Mouse (Mus musculus): ENCODE results near the gene AC131692.1.
A peak's percentile ranks its signal among the peaks of the same experiment; 100 is the strongest.

Gene AC131692.1

DNA sequence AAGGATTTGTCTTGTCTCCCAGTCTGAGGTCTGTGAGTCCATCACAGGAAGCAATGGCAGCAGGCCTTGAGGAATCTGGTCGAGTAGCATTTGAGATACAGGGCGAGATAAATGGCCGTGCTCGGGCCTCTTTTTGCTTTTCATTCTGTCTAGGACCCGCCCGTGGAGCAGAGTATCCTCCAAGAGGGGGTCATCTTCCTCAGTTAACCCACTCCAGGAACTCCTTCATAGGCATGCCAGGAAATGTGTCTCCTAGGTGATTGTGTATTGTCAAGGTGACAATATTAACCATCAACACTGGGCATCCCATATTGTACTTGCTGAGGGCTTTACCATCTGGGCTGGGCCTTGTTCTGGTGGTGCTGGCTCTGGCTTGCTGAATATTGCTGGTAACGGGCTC, at the start of gene AC131692.1:
Gene AC131692.1 (plus strand): TSS at position 301 of the 400 bp plus-strand sequence.
- DNase-seq (ENCODE audit: low read depth): no peak

DNA sequence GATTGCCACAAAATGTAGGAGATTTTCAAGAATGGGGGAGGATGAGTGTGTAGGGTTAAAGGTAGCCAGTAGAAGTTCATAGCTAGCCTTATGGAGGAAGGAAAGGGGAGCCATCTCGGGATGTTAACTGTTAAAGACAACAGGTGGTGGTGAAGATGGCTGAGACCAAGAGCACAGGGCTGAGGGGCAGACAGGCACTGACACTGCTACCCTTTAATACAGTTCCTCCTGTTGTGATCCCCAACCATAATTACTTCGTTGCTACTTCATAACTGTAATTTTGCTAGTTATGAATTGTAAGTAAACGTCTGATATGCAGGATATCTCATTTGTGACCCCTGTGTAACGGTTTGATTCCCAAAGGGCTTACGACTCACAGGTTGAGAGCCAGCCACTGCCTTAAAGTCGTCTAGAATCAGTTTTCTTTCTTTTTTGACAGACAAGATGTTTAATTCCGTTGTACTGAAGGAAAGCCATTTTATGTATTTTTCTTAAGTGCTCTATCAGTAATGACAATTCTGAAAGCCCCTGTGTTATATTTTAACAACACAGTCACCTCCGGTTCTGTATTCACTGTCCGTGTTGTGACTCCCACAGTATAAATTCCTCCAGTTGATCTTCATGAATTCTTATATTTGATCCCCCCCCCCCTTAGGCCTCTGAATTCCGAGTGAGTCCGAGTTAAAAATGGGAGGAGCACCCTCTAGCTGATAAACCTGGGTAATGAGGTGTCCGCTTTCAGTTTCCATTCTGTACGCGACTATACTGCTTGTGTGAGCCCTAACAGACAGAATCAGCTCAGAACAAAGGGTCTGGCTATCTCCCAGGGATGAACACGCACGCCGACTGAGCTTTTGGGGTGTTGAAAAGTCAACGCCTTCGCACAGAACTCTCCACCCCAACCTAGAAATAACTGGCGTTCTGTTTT, 48.6 kb upstream of the AC131692.1 start:
- peak; percentile 86 for DNase-seq (ENCODE audit: low read depth)

DNA sequence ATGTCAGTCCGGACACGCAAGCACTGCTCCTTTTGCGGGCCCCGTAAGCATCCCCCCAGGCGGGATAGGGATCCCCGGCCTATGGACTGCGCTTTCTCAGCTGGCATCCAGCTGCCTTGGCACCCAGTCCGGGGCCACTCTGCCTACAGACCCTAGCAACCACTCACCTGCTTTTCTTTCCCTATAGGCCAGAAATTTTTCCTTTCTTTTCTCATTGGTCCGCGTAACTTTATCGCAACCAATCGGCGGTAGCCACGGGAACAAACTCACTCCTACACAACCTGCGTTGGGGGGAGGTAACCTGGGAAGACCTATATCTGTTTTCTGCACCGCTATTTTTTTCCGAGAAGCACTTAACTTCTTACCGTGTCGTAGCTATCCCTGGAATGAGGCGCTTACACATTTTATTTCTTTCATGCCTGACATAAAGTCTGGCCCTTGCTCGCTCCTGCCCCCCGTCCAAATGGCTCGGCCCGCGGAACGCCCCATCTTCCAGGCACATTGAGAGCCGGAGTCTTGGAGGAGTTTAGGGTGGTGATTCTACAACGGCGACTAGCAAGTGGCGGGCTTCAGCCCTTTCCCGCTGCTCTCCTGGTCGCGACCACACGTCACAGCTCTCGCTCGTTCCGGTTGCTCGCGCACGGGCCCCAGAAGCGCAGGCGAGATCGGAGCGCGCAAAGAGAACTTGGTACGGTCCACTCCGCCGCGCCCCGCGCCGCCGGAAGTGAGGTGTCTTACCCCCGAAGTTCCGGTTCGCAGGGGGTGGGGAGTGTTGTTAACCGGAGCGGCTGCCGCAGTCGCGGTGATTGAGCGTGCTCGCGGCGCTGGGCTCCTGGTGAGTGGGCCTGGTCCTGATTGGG, 47.7 kb upstream of the AC131692.1 start, which contains the start of gene Syvn1:
Gene Syvn1 (plus strand): TSS at position 283 of the 860 bp plus-strand sequence.
- DNase-seq (ENCODE audit: low read depth): peak; percentile 98

DNA sequence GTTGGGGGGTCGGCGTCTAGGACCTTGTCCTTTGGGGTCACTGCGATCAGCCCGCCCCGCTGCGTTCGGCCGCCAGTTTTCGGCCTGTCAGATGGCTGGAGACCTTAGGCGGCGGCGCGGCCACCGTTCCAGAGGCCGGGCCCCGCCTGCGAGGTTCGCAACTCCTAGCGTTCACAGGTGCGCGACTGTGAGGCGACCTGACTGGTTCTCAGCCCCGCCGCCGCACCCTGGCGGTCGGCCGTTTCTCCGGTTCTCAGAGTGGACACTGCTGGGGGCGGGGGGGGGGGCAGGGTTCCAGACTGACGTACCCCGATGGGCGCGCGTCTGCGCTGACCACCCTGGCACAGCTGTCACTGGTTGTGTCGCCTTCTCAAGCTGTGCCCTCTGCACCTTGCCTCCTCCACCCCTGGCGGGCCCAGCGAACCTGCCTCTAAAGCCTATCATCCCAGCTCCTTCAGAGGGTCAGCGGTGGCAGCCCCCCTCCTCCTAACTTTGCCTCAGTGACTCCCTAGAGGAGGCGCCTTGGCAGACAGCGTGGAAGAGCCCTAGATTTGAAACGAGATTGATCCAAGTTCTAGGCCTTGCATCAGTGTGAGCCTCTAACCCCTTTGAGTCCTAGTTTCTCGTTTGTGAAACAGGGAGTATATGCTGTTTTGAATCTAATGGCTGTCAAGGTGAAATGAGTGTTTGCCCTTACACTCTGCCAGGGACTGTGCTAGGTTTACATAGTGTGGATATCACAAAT, 46.9 kb upstream of the AC131692.1 start:
- no peak for DNase-seq (ENCODE audit: low read depth)

DNA sequence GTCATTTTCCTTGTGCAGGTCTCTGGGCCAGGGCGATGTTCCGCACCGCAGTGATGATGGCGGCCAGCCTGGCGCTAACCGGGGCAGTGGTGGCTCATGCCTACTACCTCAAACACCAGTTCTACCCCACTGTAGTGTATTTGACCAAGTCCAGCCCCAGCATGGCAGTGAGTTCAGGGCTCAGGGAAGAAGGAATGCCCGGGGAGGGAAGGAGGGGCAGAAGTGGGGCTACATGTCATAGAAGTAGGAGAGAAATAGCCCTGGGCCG, 46.4 kb upstream of the AC131692.1 start:
- DNase-seq (ENCODE audit: low read depth): no peak

DNA sequence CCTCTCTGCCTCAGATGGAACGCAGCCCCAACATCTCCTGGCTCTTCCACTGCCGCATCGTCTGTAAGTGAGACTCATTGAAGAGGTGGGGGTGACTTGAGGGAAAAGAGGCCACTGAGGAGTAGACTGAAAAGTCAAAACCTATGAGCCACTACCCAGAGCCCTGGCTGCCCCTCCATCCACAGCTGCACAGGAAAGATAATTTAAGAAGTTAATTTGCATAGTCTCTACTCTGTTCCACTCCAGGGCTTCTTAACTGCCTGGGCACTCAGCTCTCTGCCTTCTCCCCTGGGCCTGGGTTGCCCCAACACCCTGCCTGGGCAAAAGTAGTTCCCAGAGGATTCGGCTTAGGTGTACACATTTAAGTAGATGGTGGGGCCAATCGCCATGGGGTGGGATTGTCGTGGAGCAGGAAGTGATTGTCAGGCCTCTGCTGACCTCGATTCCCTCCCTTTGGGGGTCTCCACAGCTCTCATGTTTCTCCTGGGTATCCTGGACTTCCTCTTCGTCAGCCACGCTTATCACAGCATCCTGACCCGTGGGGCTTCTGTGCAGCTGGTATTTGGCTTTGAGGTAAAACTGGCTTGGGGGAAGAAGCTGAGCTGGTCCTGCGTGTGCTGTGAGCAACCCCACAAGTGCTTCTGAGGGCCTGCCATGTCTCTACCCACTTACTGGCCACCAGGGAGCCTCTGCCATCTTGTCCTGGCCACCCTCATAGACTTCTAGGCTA, 45.4 kb upstream of the AC131692.1 start:
- no peak for DNase-seq (ENCODE audit: low read depth)

DNA sequence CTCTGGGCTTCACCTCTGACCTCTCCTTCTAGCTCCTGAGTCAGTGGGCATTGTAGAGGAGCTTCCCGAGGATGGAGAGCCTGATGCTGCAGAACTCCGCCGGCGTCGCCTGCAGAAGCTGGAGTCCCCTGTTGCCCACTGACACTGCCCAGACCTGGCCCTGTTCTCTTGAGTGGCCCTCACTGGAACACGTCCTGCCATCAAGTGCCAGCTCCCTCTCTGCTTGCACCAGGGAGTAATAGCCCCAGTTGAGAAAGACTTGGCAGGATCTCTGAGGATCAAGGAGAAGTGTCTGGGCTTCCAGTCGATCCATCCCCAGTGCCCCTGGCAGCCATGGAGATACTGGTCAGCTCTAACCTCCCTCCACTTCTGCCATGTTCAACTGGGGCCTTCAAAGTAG, 41.7 kb upstream of the AC131692.1 start:
- DNase-seq (ENCODE audit: low read depth): no peak

DNA sequence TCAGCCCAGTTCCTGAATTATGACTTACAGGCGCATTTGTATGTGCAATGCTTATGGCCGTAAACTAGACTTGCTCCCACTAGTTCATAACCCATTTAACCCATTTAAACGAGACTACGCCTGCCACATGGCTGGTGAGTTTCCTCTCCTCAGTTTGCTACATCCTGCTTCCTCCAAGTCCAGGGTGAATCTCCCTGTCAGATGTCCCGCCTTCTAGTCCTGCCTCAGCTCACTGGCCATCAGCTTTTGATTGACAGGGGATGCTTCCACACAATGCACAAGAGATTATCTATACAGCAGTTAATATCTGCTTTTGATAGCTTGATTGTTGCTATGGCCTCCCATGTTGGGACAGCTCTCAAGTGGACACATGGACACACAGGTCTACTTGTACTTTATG, 39.9 kb upstream of the AC131692.1 start:
- no peak for DNase-seq (ENCODE audit: low read depth)

DNA sequence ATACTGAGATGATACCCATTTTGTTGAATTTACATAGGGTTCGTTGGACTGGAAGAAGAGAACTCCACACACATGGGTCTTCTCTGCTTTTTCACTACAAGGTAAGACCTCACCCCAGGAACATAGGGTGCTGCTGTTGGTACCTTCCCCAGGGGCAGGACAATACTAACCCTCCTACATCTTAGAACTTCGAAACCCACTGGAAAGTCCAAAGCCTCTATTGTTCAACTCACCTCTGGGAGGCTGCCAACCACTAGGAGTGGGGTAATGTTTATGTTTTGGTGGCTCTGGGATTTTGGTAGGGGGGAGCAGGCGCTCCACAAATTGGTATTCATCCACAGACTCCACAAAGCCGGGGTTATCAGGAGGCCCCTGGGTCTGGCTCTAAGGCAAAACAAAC, 37.5 kb upstream of the AC131692.1 start:
- no peak for DNase-seq (ENCODE audit: low read depth)

DNA sequence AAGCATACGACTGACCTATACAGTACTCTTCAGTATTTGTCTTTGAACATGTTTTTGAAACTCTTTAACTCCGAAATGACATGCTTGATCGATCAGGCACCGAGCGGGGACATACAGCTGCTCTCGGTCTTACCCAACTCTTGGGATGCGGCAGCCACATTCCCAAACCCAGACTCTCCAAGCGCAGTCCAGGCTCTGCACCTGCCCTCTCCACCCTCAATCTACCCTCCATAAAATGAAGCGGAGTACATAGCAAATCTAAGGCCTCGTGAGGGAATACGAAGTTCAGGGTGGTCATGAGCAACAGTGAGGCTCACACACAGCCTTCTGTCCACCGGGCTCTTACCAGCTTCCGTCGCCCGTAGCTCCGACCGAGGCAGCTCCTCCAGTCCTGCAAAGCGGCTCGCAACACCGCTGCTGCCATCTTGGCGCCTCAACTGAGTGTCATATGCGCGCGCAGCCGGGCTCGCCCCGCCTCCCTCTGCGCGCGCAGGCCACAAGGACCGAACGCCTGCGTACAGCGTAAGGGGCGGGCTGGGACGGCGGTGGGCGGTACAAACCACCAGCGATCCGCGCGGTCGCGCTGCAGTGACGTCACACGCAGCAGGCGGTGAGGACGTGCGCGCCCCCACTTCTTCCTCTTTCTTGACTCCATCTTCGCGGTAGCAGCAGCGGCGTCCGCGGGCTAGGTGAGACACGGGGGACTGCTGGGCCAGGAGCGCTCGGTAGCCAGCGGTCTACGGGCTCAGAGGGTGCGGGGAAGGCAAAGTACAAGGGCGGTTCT, 36.7 kb upstream of the AC131692.1 start, which contains the start of the genes Mrpl49 and Fau:
Gene Mrpl49 (minus strand): TSS at position 473 of the 784 bp plus-strand sequence.
Gene Fau (plus strand): TSS at position 532 of the 784 bp plus-strand sequence.
- peak; percentile 98 for DNase-seq (ENCODE audit: low read depth)

DNA sequence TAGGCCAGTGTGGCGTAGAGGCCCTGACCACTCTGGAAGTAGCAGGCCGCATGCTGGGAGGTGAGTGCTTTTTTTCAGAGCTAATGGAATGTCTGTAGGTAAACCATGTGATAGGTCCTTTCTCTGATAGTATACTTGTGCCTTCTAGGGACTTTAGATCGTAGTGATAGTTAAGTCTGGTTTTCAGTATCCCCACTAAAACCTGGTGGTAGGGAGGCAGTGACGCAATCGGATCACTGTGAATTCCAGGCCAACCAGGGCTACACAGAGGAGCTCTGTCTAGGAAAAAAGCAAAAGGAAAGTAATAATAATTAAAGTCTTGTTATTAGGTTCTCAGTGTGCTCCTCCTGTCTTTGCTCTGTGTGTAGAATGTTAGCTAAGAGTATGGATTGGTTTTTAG, 35.7 kb upstream of the AC131692.1 start:
- peak; percentile 29 for DNase-seq (ENCODE audit: low read depth)

DNA sequence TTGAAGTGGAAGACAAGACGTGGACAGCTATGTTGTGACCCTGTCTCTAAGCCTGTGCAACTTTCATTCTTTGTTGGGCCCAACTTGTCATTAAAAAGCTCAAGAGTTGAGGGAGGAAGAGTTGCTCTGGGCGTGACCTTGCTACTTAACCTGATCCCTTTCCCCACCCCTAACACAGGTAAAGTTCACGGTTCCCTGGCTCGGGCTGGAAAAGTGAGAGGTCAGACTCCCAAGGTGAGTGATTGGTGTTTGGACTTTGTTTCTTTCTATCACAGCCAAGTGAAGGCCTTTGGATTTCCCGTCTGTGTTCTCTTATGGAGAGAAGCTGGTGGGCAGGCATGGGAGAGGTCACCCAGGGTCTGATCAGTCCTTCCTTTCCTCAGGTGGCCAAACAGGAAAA, 35.3 kb upstream of the AC131692.1 start:
- DNase-seq (ENCODE audit: low read depth): peak; percentile 23

DNA sequence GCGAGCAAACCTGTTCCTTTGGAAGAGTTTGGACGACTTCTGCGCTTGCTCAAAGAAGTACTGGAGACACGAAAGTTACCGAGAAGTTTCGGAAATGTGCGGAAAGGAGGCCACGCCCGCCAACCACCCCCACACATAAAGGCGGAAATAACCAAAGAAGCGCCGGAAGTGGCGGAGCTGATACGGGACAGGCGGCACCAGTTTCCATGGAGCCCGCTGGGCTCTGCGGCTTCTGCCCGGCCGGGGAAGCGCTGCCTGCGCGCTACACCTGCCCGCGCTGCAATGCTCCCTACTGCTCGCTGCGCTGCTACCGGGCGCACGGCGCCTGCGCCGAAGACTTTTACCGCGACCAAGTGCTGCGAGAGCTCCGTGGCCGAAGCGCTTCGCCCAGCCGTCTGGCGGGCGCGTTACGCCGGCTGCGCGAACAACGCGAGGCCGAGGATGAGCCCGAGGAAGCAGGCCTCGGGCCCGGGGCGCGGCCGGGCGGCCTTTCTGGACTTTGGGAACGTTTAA, 33.1 kb upstream of the AC131692.1 start, which contains the start of gene Znhit2:
Gene Znhit2 (plus strand): TSS at position 172 of the 513 bp plus-strand sequence.
- peak; percentile 98 for DNase-seq (ENCODE audit: low read depth)

DNA sequence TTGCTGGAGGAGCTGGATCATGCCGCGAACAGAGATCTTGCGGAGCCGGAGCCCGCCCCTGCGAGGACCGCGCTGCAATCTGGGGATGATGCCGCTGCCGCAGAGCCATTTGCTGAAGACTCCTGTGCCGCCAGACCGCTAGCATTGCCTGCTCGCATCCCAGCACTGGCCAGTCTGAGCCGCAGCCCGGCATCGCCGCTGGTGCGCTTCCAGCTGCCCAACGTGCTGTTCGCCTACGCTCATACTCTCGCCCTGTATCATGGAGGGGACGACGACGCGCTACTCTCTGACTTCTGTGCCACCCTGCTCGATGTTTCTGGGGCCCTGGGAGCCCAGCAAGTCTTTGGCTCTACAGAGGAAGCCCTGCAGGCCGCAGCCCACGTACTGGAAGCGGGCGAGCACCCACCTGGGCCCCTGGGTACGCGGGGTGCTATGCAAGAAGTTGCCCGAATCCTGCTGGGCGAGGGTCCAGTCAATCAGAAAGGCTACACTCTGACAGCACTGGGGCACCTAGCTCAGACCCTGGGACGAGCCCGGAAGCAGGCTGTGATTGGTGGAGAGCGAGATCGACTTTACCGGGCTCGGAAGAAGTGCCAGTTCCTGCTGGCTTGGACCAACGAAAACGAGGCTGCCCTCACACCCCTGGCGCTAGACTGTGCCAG, 32.4 kb upstream of the AC131692.1 start:
- DNase-seq (ENCODE audit: low read depth): peak; percentile 86

DNA sequence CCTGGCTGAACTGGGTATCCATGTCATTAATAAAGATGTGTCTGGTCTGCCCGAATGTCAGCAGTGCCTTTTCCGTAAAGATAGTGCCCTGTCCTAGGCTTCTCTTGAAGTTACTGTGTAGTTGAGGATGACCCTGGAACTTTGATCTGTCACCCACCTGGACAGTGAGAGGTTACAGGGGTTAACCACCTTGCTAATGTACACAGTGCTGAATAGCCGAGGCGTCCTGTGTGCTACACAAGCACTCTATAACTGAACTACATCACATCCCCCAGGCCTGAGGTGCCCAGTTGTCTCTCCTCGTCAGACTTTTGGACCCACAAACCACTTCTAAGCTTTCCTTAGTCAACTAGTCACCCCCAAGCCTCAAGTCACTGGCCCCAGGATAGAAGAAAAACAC, 31.8 kb upstream of the AC131692.1 start:
- no peak for DNase-seq (ENCODE audit: low read depth)

DNA sequence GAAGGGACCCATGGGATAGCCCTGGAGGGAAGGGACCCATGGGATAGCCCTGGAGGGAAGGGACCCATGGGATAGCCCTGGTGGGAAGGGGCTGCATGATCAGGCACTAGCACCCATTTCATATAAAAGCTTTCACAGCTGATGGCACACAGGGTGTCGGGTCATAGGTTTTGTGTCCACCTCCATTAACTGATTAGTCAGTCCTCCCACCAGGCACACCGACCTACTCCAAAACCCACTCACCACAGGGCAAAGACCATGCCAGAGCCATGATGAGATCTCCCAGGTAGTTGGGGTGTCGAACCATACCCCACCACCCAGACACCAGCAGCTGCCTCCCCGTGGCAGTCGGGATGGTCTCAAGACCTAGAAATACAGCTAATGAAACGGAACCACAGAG, 31.1 kb upstream of the AC131692.1 start:
- no peak for DNase-seq (ENCODE audit: low read depth)

DNA sequence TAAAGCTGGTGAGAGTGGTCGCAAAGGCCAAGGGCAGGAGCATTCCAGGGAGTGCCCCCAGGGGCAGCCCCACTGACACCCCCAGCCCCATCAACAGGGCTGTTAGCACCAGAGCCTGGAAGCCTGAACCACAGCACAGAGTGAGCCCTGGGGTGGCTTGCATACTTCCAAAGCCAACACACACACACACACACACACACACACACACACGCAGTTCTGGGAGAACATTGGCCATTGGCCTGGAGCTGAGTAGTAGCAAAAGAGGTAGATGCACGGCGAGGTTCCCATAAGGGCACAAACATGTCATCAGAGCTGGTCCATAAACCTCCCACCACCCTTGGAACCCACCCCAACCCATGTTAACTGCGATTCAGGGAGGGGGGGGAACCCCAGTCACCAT, 27.6 kb upstream of the AC131692.1 start:
- no peak for DNase-seq (ENCODE audit: low read depth)

DNA sequence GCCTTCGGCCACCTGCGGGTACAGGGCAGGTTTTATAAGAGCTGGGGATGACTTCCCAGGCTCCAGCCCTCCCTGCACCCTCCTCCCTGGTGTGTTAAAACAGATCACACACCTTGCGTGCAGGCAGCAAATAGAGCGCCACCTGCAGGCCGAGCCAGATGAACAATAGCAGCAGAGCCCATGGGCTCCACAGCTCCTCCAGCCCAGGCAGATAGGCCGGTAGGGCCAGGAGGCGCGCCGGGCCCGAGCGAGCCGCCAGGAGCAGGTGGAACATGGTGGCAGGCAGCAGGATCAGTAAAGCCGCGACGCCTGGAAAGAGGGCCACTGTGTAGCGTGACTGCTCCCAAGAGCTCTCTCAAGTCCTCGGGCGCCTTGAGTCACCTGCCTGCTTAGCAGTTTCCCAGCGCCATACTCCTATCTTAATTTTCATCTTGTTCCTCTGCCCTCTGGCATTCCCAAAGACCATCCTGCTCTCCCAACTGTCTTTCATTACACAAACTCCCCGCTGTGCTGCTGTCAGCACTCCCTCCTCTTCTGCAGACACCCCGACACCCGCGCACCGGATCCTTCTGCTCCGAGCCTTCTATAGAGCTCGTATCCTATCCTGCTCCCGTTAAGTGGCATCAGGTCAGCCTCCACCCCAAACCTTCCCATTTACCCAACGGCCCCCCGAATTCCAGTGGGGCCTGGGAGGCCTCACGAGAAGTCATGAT, 27.1 kb upstream of the AC131692.1 start:
- peak; percentile 92 for DNase-seq (ENCODE audit: low read depth)

All from induced T-regulatory cell, adult 2 months (primary cell).